Mouse (Mus musculus): ENCODE data around the gene Il13ra1.

Il13ra1 gene

GRCm38 (mm10) chrX:36111622-36112421 lies at the start of gene Il13ra1:
Gene Il13ra1, plus strand, starts transcription at chrX:36112110.
- DNase-seq: peak; percentile 16

GRCm38 (mm10) chrX:36073997-36074396 lies 37.9 kb upstream of the Il13ra1 start:
- DNase-seq: no peak

- no peak for DNase-seq
Measured at GRCm38 (mm10) chrX:36077164-36077563, 34.7 kb upstream of the Il13ra1 start.

- DNase-seq: peak; percentile 21
Measured at GRCm38 (mm10) chrX:36082917-36083316, 29.0 kb upstream of the Il13ra1 start.

GRCm38 (mm10) chrX:36088464-36089256 lies 23.2 kb upstream of the Il13ra1 start:
- no peak for DNase-seq

GRCm38 (mm10) chrX:36100883-36101282 lies 11.0 kb upstream of the Il13ra1 start:
- no peak for DNase-seq

- DNase-seq: no peak
Measured at GRCm38 (mm10) chrX:36101318-36101717, 10.6 kb upstream of the Il13ra1 start.

GRCm38 (mm10) chrX:36108601-36109000 lies 3.3 kb upstream of the Il13ra1 start:
- no peak for DNase-seq

GRCm38 (mm10) chrX:36112422-36112750 lies 476 bp downstream of the Il13ra1 start:
- DNase-seq: no peak

GRCm38 (mm10) chrX:36115171-36115570 lies 3.3 kb downstream of the Il13ra1 start:
- DNase-seq: no peak

GRCm38 (mm10) chrX:36129037-36129770 lies 17.3 kb downstream of the Il13ra1 start:
- no peak for DNase-seq

GRCm38 (mm10) chrX:36129771-36130108 lies 17.8 kb downstream of the Il13ra1 start:
- DNase-seq: no peak

- no peak for DNase-seq
Measured at GRCm38 (mm10) chrX:36136346-36136745, 24.4 kb downstream of the Il13ra1 start.

GRCm38 (mm10) chrX:36141994-36142639 lies 30.2 kb downstream of the Il13ra1 start:
- DNase-seq: no peak

GRCm38 (mm10) chrX:36146746-36147145 lies 34.8 kb downstream of the Il13ra1 start:
- DNase-seq: no peak

GRCm38 (mm10) chrX:36150100-36150499 lies 38.2 kb downstream of the Il13ra1 start:
- no peak for DNase-seq

- no peak for DNase-seq
Measured at GRCm38 (mm10) chrX:36156677-36157076, 44.8 kb downstream of the Il13ra1 start.

- no peak for DNase-seq
Measured at GRCm38 (mm10) chrX:36161567-36161966, 49.7 kb downstream of the Il13ra1 start.

GRCm38 (mm10) chrX:36183625-36184024 lies 71.7 kb downstream of the Il13ra1 start:
- DNase-seq: peak; percentile 43

GRCm38 (mm10) chrX:36186036-36186435 lies 74.1 kb downstream of the Il13ra1 start:
- no peak for DNase-seq

GRCm38 (mm10) chrX:36186443-36186842 lies 74.5 kb downstream of the Il13ra1 start:
- DNase-seq: no peak

GRCm38 (mm10) chrX:36193951-36194350 lies 82.0 kb downstream of the Il13ra1 start:
- no peak for DNase-seq

Measured in liver (tissue).